Mouse (Mus musculus): Measurements from ENCODE around the gene Fads6. TPM values are rescaled to one million over a fixed set of nuclear protein-coding genes. Genes with fewer than 3 reads are reported as not detected.
A peak's percentile ranks its signal among the peaks of the same experiment; 100 is the strongest.

The Fads6 gene
- 2.8 and 4.3 TPM in 2 replicates for total RNA-seq (2017)

DNA sequence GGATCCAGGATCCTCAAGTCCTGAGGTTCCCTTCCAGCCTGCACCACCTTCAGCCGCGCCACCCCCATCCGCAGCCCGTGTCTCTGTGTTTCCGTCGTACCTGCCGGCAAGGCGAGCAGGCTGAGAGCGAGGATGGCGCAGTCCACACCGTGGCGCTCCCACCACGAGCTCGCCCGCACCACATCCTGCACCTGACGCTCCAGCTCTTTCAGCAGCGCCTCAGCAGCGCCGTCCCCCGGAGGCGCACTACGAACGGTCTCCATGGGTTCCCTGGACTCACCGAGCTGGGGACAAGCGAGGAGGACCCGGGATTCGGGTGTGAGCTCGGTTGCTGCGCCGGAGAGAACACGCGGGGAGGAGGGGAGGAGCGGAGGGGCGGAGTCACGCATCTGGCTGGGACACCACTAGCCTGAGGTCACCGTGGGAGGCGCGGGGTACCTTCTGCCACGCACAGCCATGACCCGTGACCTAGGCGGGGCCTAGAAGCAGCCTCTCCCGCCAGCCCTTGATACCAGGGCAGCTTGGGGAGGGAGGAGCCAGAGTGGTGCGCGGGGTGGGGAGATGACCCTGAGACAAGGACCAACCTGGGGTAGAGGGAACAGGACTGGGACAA is at the start of gene Fads6:
TSS of gene Fads6 (minus strand) at position 450 of the 613 bp plus-strand sequence.
- ATAC-seq (replicated peaks in 1 of 2; ENCODE audit: insufficient read depth in 1 of 2, low FRiP score in 2 of 2, low TSS enrichment in 1 of 2, low read depth in 1 of 2, poor library complexity in 2 of 2, severe bottlenecking in 2 of 2), result peak; percentile 76 to 83

DNA sequence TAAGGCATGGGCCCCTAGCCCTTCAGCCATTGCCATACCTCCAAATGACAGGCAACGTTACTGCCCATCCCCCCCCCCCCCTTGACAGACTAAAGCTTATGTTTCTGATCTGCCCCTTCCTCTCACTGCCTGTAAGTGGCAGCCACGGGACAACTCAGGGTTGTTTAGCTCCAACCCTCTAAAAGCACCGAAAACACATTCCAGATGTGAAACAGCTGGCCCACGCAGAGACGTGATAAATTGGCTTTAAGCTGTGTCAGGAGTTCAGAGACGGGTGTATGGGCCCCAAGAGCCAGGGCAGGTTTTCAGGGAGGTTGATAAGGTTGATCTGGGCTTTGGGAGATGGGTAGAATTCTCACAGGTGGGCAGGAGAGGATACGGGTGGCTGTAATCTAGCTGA is 48.1 kb upstream of the Fads6 start:
- no peak for ATAC-seq (replicated peaks in 1 of 2; ENCODE audit: insufficient read depth in 1 of 2, low FRiP score in 2 of 2, low TSS enrichment in 1 of 2, low read depth in 1 of 2, poor library complexity in 2 of 2, severe bottlenecking in 2 of 2)

DNA sequence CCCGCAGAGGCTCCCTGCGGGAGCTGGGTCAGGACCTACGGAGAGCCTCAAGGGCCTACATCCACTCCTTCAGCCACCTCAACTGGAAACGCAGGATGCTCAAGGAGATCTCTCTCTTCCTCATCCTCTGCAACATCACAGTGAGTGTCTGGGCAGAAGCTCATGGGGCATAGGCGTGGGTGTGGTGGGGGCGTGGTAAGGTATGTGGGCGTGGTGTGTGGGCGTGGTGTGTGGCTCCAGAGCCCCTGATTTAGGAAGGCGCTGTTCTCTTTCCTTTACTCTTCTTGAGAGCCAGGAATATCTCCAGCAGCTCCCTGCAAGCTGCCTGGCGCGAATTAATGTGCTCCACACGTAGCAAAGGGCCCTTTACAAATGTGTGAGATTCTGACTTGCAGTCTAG is 47.5 kb upstream of the Fads6 start:
- no peak for ATAC-seq (replicated peaks in 1 of 2; ENCODE audit: insufficient read depth in 1 of 2, low FRiP score in 2 of 2, low TSS enrichment in 1 of 2, low read depth in 1 of 2, poor library complexity in 2 of 2, severe bottlenecking in 2 of 2)

DNA sequence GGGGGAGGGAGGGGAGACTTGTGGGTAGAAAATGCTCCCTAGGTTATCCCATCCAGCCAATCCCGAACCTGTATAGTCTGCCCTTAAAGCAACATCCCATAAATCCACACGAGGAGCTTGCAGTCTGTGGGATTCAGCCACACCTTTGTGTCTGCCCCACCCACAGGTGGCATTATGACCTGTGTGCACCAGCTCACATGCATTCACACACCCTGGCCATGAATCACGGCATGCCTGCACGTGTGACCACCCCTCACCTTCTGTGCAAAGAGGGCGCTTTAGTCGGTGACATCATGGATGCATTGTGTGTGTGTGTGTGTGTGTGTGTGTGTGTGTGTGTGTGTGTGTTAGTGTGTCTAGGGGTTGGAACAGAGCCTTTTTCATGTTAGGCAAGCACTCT is 44.4 kb upstream of the Fads6 start:
- no peak for ATAC-seq (replicated peaks in 1 of 2; ENCODE audit: insufficient read depth in 1 of 2, low FRiP score in 2 of 2, low TSS enrichment in 1 of 2, low read depth in 1 of 2, poor library complexity in 2 of 2, severe bottlenecking in 2 of 2)

DNA sequence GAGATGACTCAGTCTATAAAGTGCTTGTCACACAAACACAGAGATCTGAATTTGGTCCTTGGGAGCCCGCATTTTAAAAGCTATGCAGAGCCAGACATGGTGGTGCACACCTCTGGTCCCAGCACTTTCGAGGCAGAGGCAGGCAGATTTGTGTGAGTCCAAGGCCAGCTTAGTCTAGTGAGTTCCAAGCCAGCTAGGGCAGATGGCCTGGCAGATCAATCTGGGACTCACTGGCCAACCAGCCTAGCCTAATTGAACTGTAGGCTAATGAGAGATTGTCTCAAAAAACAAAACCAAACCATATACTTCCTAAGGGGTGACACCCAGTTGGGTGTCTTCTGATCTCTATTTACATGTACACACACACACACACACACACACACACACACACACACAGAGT is 43.8 kb upstream of the Fads6 start:
- no peak for ATAC-seq (replicated peaks in 1 of 2; ENCODE audit: insufficient read depth in 1 of 2, low FRiP score in 2 of 2, low TSS enrichment in 1 of 2, low read depth in 1 of 2, poor library complexity in 2 of 2, severe bottlenecking in 2 of 2)

DNA sequence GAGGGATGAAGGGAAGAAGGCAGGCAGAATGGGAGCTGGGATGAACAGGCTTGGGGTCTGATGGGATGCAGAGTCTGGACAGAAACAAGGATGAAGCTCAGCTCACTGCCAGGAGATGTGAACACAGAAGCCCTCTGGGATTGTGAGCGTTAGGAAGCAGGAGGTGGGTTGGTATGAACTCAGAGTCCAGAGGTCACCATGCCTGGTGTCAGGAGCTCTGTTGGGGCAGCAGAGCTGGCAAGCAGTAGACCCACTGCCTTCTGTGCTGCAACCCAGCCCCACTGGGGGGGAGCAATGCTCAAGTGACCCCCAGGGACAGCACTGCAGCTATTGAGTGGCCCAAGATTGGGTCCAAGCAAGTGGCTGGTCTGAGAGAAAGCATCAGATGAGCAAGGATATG is 40.4 kb upstream of the Fads6 start:
- ATAC-seq (replicated peaks in 1 of 2; ENCODE audit: insufficient read depth in 1 of 2, low FRiP score in 2 of 2, low TSS enrichment in 1 of 2, low read depth in 1 of 2, poor library complexity in 2 of 2, severe bottlenecking in 2 of 2), result no peak

DNA sequence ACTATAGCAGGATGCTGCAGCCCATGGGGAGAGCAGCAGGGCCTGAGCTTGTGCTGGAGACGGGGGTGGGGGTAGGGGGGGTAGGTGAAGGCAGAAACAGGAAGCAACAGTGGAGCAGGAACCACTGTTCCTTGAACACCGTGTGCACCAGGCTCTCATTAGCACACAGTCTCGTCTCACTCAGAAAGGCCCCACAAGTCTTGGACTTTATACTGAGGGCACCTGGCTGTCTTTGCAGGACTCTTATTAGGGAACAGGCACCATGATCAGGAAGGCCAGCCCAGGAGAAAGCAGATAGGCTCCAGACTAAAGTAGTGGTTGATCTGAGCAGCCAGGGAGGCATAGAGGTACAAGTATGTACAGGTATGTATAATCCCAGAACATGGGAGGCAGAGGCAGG is 39.9 kb upstream of the Fads6 start:
- no peak for ATAC-seq (replicated peaks in 1 of 2; ENCODE audit: insufficient read depth in 1 of 2, low FRiP score in 2 of 2, low TSS enrichment in 1 of 2, low read depth in 1 of 2, poor library complexity in 2 of 2, severe bottlenecking in 2 of 2)

DNA sequence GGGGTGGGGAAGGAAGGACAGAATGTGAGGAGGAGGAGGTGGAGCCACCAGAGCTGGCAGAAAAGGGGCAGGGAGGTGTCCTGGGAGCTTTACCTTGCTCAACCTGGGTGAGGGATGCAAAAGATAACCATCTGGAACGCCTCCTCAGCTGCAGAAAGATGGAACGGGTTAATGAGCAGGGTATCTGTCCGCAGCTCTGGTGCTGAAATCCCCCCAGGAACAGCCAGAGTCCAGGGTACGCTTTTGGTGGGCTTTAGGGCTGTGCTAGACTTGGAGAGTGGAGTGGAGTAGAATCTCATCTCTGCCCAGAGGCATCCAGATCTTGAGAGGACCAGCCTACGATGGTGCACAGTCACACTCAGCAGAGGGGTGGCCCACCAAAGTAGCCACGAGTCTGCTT is 38.7 kb upstream of the Fads6 start:
- ATAC-seq (replicated peaks in 1 of 2; ENCODE audit: insufficient read depth in 1 of 2, low FRiP score in 2 of 2, low TSS enrichment in 1 of 2, low read depth in 1 of 2, poor library complexity in 2 of 2, severe bottlenecking in 2 of 2), result no peak

DNA sequence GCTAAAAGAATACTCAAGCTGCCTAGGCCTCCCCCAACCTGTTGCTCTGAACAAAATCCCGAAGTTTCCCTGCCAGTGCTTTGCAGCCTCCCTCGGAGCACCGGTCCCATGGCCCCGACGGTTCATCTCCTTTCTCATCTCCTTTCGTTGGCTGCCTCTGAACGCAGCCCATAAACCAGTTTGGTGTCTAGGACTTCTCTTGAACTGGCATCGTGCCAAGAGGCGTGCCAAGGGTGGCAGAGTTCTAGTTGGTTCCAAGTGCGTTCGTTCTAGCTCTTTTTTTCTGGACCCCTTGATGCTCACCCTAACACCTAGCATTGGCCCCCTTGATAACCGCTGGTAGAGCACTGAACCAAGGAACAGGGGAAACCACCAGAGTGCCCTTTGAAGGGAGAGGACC is 37.8 kb upstream of the Fads6 start:
- ATAC-seq (replicated peaks in 1 of 2; ENCODE audit: insufficient read depth in 1 of 2, low FRiP score in 2 of 2, low TSS enrichment in 1 of 2, low read depth in 1 of 2, poor library complexity in 2 of 2, severe bottlenecking in 2 of 2), result no peak

DNA sequence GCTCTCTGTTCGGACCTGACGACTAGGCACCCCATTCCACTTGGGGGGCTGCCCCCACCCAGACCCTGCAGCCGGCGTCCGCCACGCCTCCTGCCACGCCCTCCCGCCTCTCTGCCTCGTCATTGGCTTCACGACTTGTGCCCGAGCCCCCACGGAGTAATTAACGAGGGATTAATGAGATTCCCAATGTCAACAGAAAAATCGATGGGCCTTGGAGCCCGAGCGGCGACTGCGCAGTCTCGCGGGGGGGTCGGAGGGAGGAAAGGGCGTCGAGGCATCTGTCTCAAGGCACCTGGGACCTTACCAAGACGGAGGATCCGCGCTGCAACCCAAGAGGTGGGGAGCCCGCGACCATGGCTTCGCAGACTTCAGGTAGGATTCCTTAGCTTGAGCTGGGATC is 37.1 kb upstream of the Fads6 start, which contains the start of gene Otop3:
TSS of gene Otop3 (plus strand) at position 201 of the 400 bp plus-strand sequence.
- ATAC-seq (replicated peaks in 1 of 2; ENCODE audit: insufficient read depth in 1 of 2, low FRiP score in 2 of 2, low TSS enrichment in 1 of 2, low read depth in 1 of 2, poor library complexity in 2 of 2, severe bottlenecking in 2 of 2), result no peak

DNA sequence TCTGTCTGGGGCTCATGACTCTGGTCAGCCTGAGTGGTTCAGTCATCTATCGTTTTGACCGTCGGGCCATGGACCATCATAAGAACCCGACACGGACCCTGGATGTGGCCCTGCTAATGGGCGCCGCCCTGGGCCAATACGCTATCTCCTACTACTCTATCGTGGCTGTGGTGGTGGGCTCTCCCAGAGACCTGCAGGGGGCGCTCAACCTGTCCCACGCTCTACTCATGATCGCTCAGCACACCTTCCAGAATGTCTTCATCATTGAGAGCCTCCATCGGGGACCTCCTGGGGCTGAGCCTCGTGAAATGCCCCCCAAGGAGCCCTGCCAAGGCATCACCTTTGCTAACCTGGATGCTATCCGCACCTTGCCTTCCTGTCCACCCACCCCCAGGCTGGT is 31.9 kb upstream of the Fads6 start:
- no peak for ATAC-seq (replicated peaks in 1 of 2; ENCODE audit: insufficient read depth in 1 of 2, low FRiP score in 2 of 2, low TSS enrichment in 1 of 2, low read depth in 1 of 2, poor library complexity in 2 of 2, severe bottlenecking in 2 of 2)

DNA sequence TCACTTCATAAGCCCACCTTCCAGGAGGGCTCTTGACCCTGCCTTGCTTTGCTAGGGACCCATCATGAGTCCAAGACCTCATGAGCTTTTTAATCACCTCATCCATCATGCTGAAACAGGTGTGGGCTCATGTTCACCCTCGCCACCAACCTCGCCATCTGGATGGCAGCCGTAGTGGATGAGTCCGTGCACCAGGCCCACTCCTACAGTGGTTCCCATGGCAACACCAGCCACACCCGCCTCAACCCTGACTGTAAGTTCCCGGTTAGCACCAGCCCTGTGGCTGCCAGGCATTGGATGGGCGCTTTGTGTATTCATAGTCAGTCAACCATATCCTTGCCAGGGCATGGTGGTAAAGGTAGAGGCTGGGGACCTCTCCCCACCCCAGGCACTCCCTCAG is 29.3 kb upstream of the Fads6 start:
- no peak for ATAC-seq (replicated peaks in 1 of 2; ENCODE audit: insufficient read depth in 1 of 2, low FRiP score in 2 of 2, low TSS enrichment in 1 of 2, low read depth in 1 of 2, poor library complexity in 2 of 2, severe bottlenecking in 2 of 2)

DNA sequence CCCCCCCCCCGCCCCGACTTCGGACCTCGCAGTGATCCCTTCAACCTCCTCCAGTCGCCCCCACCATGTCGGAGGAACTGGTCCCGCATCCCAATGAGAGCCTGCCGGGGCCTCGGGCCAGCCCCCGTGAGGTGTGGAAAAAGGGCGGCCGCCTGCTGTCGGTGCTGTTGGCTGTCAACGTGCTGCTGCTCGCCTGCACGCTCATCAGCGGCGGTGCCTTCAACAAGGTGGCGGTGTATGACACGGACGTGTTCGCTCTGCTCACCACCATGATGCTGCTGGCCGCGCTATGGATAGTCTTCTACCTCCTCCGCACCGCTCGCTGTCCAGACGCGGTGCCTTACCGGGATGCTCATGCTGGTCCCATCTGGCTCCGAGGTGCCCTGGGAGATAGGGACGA is 25.9 kb upstream of the Fads6 start:
- ATAC-seq (replicated peaks in 1 of 2; ENCODE audit: insufficient read depth in 1 of 2, low FRiP score in 2 of 2, low TSS enrichment in 1 of 2, low read depth in 1 of 2, poor library complexity in 2 of 2, severe bottlenecking in 2 of 2), result no peak

DNA sequence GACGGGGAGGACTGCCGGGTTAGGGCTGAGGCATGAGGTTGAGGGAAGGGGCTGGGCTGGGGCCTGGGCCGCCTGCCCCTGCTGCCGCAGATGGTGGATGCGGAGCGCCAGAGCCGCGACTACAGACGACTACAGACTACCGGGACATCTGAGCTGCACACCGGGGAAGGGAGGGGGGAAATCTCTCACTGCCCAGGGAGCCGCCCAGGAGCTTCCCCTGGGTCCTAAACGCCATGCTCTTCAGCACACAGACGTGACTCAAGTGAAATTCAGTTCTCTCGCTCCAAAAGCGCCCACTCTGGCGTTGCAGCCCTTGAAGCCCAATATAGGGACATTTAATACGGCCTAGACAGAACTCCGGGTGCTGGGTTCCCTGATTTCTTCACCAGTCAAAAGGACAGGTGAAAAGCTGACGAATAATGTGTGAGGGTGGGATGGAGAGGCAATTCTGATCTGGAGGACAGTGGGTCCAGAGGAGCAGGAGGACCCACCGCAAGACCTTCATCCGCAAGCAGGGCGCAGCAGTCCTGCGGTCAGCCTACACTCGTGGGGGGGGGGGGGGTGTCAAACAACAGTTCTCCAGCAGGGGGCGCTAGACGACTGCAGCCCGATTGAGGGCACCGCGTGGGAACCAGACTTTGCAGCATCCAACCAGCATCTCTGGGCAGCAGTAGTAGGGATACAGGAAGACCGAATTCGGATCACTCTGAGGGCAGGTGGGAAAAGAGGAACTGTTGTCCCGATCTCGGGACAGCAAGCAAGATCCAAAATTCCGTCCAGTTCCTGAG is 24.6 kb upstream of the Fads6 start, which contains the start of gene Ush1g:
TSS of gene Ush1g (minus strand) at position 136 of the 788 bp plus-strand sequence.
- ATAC-seq (replicated peaks in 1 of 2; ENCODE audit: insufficient read depth in 1 of 2, low FRiP score in 2 of 2, low TSS enrichment in 1 of 2, low read depth in 1 of 2, poor library complexity in 2 of 2, severe bottlenecking in 2 of 2), result peak; percentile 47 to 71; a peak in 3 of 4 replicates

DNA sequence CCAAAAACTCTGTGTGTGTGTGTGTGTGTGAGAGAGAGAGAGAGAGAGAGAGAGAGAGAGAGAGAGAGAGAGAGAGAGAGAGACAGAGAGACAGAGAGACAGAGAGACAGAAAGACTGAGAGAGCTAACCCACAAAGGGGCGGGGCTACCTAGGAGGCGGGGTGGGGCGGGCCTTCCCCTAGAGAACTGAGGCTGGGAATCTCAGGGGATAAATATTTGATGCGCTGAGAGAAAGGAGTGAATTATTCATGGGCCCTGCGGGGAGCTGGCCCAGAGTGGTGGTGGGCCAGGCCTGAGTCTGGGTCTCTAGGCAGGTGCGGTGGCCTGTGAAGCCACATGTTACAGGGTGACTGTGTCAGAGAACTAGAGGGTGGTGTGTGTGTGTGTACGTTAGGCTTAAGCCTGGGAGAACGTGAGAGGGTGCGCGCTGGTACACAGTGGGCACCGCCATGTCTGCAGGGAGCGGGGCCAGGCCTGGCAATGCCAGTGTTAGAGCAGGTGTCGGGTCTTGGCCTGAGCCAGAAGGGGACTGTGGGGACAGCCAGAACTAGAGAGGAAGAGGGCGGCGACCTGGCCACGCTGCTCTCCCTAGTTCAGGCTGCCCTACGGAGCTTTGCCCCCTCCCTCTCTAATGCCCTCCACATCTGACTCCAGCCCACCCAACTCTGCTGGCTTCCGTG is 22.4 kb upstream of the Fads6 start:
- ATAC-seq (replicated peaks in 1 of 2; ENCODE audit: insufficient read depth in 1 of 2, low FRiP score in 2 of 2, low TSS enrichment in 1 of 2, low read depth in 1 of 2, poor library complexity in 2 of 2, severe bottlenecking in 2 of 2), result no peak

DNA sequence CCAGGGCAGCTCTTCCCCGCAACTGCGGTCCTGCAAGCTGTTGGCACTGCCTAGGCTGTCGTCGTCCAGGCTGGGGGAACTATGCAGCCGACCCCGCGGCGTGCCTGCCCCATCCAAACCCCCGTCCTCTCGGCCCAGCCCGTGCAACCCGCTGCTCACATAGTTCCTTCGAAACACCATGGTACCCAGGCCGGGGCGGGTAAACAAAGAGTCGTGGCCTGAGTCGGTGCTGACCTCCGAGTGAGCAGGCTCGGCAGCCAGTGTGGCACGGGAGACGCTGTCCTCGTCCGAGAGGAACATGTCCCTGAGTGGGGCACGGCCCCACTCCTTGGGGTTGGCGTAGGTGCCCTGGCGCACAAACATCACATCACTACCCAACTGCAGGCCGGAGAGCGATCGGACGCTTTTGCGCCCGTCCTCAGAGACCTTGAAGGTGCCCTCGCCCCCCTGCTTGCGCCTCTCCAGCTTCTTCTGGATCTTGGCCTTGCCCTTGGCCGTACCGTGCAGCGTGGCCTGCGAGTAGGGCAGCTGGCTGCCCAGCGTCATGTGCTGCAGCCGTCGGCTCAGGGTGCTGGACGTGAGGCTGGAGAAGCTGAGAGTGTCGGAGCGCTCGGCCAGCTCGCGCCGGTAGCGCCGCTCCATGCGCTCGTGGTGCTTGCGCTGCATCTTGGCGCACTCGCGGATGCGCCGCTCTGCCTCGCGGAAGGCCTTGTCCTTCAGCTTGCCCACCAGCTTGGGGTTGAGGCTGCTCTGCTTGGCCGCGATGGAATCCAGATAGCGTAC is 21.0 kb upstream of the Fads6 start:
- no peak for ATAC-seq (replicated peaks in 1 of 2; ENCODE audit: insufficient read depth in 1 of 2, low FRiP score in 2 of 2, low TSS enrichment in 1 of 2, low read depth in 1 of 2, poor library complexity in 2 of 2, severe bottlenecking in 2 of 2)

DNA sequence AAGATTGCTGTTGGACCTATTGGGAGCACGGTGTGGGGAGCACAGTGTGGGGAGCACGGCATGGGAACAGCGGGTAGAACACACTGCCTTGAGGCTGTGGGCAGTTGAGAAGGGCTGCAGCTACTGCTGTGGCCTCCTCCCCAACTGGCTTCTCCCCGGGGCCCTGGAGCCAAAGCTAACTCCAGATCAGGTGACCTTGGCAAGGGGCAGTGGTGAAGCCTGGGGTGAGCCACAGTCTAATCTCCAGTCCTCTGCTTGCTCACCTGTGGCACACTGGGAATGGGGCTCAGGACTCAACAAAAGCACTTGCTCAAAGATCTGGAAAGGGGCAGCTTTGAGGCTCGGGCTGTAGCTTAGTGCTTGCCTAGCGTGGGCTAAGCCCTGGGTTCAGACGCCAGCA is 19.7 kb upstream of the Fads6 start:
- ATAC-seq (replicated peaks in 1 of 2; ENCODE audit: insufficient read depth in 1 of 2, low FRiP score in 2 of 2, low TSS enrichment in 1 of 2, low read depth in 1 of 2, poor library complexity in 2 of 2, severe bottlenecking in 2 of 2), result no peak

DNA sequence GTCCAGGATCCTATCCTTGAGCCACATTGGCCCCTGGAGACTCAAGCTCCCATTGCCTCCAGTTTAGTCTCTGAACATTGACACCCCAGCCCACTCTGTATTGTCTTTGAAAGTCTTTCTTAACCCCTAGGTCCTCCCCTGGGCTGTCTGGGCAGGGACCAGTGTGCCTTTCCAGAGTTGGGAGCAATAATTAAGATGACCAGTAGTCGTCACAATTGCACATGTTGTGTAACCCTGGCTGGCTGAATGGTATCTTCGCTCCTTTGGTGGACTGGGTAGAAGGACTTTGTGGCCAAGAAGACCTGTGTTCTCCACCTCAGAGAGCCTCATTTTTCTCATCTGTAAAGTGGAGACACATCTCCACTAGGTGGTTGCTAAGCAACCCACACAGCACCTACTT is 16.8 kb upstream of the Fads6 start:
- 0 out of 4 replicates have a peak, but pooled peaks of 1 of the 2 experiments have one; percentile 26 for ATAC-seq (replicated peaks in 1 of 2; ENCODE audit: insufficient read depth in 1 of 2, low FRiP score in 2 of 2, low TSS enrichment in 1 of 2, low read depth in 1 of 2, poor library complexity in 2 of 2, severe bottlenecking in 2 of 2)

Measured in hematopoietic stem cell, adult 5-6 weeks (primary cell).